Mouse (Mus musculus) regulatory T cell (primary cell): ENCODE results near the gene Cpa5.

Experiments
- in situ Hi-C: fragments of 300-600 bp; cut with MboI, MseI; formaldehyde crosslinking; loops from one replicate; pipeline ENCODE4 v1.15.1; 2025; ENCODE audit warnings: high pct_unique_total_duplicates

Gene Cpa5

DNA sequence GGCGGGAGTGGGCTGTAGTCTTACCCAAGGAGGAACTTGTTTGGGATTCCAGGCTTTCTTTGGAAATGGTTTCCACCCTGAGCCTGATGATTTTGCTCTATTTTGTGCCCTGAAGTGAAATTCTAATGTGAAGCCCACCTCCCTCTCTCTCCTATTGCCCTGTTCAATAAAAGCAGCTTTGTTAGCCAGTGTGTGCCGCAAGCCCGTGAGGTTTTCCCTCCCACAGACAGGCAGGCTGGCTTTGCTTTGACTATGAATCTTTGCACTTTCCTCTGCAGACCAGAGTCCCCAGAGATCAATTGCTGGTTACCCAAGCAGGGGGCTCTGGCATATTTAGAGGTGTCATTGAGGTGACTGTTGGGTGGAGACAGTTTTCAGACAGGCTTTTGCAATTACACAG lies 33.7 kb downstream of the Cpa5 start:
- in situ Hi-C loops: no loop called here

DNA sequence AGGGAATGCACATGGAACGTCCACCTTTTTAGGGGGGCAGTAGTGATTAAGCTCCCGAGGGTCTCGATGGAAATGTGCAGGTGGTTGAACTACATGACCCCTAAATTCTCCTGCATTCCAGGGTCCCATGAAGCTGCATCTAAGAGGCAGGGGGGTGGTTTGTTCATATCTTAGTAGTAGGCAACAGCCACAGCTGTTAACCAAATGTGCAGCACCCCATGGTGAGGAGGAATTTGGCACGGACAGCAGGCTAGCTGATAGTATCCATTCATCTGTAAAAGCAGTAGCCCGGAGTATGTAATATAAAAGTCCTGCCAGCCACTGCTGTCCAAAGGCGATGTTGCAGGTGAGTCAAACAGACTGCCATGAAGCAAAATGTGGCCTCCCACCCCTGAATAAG lies 34.6 kb downstream of the Cpa5 start:
- in situ Hi-C loops: no loop called here

DNA sequence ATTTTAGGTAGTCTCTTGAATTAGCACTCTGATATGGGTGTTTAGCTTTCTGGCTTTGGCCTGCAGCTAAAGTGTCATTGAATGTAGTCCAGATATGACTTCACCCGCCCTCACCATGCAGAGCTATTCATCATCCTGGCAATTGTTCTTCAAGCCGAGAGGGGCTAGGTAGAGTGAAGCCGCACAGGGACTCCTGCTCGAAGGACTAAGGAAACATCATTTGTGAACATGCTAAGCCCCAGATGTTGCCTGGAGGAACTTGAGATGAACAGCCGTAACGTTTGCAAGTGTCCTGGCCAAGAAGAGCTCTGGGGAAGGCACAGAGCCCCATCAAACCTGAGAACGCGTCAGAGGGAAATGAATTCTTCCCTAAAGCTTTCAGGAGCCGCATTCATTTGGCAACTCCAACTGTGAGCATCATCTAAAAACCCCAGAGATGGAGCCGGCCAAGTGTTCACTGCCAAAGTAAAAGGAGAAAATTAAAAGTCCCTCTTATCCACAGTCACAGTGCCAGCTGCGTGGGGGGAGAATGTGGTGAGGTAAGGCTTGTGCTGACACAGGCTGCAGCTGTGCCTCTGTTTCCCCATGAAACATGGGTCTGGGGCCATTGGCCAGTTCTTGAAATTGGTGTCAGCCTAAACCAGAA lies 39.0 kb downstream of the Cpa5 start:
- in situ Hi-C loops: no loop called here

DNA sequence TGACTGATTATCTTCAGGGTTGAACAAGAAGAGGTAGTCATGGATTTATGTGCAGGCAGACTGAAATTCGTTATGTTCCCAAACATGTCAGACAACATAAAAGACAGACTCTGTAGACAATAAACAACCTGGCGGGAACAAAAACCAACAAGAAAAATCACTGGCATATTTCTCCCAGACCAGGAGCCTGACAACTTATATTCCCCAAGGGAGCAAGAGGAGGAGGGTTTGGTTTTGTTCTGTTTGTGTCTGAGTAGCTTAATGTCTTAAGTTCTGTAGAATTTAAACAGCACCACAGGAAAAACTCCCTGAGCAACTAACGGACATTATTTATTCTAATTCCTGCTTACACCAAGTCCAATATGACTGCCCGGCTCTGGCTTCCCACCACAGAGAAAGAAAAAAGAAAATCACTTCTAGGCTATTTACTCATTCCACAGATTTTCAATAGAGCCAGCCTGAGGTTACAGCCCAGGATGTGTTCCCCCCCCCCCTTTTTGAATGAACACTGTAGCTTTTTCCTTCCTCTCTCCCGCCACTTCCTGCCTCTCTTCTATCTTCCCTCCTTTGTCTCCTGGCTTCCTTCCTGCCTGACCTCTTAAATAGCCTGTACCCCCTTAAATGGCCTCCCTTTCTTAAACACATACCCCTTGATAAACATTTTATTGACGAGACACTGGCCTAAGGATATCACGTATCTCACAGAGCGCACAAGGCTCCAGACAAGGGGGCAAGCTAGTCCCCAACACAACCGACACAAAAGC lies 41.8 kb downstream of the Cpa5 start:
- in situ Hi-C loops: no loop called here

DNA sequence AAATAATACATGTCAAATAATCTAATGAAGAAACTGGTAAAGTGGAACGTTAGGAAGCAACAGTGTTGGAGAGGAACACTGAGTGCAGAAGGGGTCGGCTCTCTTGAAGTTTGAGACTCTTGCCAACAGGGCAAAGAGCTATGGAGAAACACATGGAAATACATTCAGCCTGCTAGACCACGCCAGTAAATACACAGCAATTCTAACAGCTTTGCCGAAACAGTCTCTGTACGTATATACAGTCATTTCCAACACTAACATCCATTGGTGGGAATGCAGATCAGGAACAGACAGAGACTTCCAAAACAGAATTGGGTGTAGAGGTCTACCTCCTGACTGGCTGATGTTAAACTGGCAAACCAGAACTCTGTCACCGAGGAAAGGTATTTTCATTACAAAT lies 42.7 kb downstream of the Cpa5 start:
- in situ Hi-C loops: no loop called here

DNA sequence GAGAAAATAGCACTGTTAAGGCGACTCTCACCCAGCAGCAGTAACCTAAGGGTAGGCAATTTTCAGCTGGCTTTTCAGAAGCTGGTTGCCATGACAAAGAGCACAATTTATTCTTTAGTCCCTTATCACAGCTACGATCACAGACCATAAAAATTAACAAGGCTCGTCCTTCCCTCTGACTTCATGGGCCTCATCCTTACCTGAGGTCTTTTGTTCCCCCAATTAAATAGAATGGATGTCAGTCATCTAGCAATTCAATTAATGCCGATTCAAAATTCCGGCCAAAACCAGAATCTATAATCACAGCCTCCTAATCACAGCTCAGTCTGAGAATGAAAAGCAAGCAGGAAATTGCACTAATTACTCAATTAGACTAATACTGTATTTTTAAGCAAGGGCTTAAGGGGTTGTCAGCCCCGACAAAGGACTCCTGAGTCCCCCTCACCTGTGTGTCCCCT lies 43.6 kb downstream of the Cpa5 start:
- in situ Hi-C loops: no loop called here

DNA sequence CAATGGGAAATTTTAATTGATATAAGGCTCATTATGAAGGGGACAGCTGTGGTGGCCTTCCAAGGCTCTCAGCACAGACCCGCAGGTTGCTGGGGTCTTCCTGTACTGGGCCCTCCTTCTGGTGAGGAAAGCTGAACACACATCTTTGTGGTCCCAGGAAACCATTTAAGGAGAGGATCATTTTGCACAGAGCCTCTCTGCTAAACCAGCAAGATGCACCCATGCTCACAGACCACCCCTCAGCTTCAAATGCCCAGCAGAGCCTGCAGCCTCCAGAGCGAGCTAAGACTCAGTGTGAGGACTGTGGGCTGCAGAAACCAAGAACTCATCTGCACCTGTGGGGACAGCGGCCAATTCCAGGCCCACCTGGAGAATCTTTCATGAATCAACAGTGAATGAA lies 44.1 kb downstream of the Cpa5 start:
- in situ Hi-C loops: loop anchor here (5.0 kb wide), 1 partner anchor 147 kb away; no protein-coding TSS in a partner anchor

DNA sequence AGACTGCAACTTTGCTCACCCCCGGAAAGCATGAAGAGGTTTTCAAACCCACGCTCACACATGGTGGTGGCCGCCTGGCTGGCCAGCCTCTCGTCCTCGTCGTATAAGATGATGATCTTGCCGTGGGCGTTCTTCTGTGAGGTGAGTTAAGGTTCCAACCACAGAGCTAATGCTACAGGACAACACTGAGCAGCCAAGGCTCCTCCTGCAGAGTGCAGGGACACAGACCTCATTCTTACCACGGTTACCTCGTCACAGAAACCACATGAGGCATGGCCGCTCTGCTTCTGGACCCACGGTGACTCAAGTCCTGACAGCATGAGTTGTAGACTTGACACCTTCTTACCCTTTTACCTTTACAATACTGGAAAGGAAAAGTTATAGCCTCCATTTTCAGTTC lies 46.5 kb downstream of the Cpa5 start:
- in situ Hi-C loops: loop anchor here (5.0 kb wide), 1 partner anchor 145 kb away; no protein-coding TSS in a partner anchor

DNA sequence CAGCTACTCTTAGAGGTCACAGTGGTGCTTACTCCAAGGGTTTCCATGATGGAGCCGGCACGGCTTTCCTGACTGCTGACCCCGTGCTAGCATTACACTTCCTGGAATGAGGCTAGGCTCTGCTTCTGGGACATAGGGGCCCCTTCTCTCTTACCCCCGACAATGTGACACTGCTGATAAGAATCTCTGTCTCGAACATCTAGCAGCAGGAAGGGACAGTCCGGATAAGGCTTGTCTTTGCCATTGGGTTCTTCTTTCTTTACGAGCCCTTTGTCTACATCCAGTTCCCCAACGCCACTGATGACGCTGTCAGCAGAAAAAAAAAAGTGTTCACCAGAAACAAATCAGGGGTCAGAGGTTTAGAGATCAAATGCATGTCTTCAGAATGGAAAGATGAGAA lies 47.8 kb downstream of the Cpa5 start:
- in situ Hi-C loops: loop anchor here (5.0 kb wide), 1 partner anchor 144 kb away; no protein-coding TSS in a partner anchor

DNA sequence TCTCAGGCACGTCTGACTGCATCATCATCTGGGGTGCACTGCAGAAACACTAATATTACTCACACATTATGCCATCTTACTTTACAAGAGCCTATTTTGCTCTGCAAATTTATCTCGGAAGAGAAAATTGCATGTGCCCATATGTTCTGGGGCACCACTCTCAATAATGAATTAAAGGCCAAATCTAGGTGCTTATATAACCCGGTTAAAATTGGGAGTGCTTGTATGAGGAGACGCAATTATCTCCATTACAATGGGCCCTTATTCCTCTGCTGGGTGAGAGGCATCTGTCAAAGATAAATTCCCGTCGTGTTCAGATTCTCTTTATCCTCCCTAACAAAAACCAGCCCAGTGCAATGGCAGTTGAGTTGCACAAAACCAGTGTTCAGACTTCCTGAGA lies 54.0 kb downstream of the Cpa5 start:
- in situ Hi-C loops: no loop called here

DNA sequence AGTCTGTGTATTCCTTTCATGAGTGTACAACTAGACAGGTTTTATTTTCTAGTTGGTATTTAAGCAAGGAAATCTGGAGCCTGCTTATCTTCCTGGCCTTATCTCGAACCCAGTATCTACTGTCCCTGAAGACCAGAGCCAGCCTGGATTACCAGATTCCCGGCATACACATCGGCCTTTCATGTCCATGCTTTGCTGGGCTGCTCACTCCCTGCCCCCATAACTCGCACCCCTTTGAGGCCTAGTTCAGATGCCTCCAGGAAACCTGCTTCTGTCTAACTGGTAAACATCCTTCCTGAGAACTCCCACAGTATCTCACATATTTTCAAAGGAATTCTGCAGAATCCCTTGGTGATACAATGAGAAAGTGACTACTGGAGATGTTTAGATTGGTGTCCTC lies 54.5 kb downstream of the Cpa5 start:
- in situ Hi-C loops: no loop called here

DNA sequence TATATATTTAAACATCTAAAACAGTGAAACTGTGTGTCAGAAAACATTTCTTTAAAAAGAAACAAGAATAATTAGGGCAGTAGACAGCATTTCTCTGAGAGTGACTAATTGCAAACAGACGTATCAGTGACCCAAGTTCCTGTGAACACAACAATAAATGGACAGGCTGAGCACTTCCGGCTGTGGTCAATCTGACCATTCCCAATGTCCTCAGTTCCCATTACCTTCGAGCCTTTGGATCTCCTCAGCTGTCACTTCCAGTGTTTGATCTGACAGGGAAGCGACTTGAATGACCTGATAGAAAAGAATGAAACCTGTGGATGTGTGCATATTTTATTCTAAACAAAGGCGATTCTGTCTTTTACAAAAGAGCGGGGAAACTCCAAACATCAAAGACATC lies 55.2 kb downstream of the Cpa5 start:
- in situ Hi-C loops: no loop called here

DNA sequence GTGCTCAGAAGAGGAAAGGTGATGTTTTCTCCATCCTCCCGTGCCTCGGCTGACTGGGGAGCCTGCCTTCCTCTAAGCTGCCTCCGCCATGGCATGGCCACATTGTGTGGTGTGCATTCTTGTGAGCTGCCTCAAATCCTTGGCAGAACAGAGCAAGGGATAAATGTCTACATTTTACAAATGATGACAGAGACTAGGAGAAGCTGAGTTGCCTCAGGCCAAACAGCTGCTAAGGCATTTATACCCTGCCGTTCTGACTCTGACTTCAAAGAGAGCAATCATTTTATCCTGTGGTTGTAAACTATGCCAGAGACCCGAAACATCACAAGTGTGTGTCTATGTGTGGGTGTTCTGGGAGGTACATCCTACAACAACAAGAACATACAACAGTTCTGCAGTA lies 56.8 kb downstream of the Cpa5 start:
- in situ Hi-C loops: no loop called here

DNA sequence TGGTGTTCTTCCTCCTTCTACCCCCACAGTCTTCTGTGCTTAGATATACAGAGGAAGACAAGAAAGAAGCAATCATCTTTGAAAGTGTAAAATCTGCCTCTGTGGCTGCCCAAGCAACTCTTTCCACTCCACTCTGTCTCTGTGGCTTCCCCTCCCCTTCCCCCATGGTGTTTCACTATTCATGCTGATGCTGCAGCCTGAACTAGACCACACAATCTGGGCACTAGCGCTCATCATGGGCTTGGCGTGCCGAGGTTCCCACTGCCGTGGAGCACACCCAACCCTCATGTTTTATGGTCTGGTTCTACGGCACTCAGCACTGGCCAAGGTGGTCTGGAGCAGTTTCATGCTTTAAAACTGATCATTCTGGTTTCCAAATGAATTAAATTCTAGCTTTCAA lies 60.9 kb downstream of the Cpa5 start:
- in situ Hi-C loops: no loop called here

DNA sequence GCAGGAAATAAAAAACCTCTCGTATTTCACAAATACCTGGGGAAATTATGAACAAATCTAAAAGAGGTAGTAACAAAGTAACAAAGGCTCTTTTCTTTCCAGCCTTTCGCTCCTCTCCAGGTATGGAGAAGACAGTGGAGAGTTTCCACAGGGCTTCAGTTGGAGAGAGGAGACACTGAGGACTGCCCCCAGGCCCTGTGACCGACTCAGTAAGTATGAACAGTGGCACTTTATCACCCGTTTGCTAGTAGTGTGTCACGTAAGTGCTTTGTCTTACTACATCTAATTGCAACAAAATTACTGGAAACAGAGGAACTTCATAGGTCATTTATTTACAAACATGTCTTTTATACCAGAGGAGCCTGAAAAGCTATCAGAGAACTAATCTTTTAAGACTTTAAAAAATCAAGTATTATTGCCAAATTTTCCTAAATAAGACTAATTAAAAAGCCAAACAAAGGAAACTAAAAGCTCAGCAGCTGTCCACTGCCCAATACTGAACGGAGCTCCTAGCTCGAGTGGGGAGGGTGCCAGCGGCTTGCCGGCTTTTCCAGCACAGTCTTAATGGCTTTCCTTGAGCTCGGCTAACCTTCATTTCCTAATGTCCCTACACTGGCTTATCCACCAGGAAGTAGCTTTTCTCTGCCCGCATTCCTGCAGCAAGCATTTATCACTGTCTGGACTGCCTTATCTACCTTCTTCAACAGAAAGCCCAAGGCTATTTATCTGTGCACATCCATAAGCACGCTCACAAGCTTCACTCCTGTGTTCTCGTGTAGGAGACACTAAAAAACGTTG lies 63.2 kb downstream of the Cpa5 start:
- in situ Hi-C loops: no loop called here

DNA sequence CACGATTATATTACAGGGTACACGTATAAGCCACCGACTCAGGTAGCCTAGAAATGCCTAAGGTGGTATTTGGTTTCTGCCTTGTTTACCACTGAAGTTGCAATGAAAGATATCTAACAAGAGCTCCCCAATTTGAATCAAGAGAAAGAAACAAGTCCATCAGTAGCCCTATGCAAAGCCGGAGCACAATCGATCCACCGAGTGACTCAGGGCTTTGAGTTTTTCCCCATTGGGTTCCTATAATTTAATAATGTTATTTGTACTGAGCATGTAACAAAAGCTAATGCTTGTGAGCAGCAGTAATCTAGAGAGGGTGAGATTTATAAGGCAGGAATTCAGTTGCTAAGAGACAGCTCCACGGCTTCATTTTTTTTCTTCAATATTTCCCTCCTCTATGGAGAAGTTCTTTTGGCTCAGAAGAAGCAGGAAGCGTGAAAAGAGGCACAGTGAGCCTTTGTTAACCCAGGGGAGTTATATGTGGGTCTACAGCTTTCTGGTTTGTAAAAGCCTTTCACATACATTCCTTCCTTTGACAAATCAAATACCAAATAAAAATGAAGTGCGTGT lies 64.0 kb downstream of the Cpa5 start:
- in situ Hi-C loops: no loop called here

DNA sequence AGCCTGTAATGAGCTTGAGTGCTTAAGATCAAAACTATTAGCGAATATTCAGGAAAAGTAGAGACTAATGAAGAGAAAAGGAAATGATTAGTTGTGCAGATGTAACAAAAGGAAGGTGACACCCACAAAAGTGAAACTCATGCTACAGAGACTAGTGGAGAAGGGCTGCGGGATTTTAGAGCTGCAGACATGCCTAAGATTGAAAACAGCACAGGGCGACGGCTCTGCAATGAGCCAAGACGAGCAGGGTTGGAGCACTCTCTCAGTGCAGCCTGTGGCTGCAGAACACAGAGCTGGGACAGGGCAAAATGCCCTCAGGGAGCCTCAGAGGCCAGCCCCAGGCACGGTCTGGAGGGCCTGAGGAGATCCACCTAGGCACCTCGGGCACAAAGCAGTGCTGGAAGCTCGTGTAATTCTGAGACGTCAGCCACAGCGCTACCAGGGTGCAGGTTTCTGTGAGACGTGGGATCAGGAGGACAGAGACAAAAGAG lies 64.5 kb downstream of the Cpa5 start:
- in situ Hi-C loops: no loop called here

DNA sequence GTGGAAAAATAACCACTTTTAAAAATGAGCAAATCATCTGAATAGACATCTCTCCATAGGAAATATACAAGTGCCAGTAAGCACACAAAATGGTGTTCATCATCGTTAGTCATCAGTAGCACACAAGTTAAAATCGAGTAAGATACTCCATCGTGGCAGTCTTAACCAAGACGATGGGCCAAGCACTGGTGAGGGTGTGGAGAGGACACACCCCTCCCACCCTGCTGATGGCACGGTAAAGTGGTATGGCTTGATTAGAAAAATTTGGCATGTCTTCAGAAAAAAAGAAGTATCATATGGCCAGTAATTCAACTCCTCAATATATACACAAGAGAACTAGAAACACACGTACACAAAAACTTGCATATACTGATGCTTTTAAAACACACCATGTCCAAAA lies 65.7 kb downstream of the Cpa5 start:
- in situ Hi-C loops: no loop called here

DNA sequence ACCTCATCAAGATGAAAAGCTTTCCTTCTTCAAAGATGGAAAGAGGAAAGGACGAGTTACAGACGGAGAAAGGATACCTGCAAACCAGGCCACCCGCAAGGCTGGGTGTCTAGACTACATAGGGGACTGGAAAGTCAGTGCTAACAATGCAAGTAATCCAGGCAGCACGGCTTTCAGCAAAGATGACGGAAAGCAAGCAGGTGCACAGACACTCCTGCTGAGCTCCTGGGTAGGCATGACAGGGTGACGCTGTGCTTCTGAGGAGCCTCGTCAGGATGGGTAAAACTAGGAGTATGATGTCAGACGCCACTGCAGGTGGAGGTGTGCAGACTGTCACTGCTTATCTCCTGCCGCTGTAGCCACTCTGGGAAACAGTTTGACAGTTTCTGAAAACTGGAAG lies 66.8 kb downstream of the Cpa5 start:
- in situ Hi-C loops: no loop called here

DNA sequence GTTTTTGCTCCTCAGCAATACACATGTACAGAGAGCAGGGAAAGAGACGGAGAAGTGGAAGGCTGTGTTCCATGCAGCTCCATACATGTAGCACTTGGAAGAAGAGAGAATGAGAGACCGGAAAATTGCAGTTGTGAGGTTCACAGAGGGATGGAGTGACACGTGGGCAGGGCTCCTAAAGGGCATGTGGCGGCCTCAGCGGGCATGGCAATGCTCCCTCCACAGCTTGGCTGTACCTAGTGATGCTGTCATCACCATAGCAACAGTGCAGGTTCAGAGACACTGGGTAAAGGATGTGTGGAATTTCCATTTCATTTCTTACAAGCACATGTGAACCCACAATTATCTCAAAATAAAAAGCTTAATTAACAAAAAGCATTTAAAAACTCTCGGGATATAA lies 67.7 kb downstream of the Cpa5 start:
- in situ Hi-C loops: no loop called here

DNA sequence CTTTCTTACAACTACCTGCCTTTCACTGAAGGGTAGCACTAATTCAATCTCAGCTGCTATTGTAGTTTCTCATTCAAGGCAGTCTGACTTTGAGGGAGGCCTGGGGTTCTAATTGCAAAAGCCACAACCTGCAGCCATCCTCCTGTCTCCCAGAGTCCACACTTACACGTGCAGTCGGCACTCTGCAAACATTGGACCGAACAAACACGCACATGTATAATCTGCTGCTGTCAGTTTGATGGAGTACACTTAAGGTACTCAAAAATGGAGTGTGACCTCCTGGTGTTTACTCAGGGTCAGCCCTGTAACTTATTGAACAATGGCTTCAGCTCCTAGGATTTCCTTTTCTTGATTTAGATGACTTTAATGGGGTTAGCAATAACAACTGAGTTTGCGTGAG lies 68.8 kb downstream of the Cpa5 start:
- in situ Hi-C loops: no loop called here

DNA sequence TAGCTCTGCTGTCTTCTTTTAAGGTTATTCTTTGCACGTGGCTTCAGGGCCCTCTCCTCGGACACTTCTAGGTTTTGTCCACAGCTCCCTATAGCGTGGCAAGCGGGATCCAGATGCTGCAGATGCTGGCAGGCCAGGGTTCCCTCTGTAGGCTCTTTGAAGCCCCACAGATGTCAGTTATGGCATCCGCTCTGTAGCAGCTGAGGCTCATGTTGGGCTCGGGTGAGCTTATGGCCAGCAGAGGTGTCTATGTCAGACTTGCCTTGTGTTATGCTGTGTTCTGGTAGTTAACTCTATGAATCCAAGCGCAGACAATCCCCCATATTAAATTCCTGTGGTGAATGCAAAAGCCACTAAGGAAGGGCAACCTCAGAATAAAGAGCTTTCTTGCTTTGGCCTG lies 69.6 kb downstream of the Cpa5 start:
- in situ Hi-C loops: no loop called here
